Comparison of ENCODE assay signal across 8 mouse cellular contexts in the genomic region with DNA sequence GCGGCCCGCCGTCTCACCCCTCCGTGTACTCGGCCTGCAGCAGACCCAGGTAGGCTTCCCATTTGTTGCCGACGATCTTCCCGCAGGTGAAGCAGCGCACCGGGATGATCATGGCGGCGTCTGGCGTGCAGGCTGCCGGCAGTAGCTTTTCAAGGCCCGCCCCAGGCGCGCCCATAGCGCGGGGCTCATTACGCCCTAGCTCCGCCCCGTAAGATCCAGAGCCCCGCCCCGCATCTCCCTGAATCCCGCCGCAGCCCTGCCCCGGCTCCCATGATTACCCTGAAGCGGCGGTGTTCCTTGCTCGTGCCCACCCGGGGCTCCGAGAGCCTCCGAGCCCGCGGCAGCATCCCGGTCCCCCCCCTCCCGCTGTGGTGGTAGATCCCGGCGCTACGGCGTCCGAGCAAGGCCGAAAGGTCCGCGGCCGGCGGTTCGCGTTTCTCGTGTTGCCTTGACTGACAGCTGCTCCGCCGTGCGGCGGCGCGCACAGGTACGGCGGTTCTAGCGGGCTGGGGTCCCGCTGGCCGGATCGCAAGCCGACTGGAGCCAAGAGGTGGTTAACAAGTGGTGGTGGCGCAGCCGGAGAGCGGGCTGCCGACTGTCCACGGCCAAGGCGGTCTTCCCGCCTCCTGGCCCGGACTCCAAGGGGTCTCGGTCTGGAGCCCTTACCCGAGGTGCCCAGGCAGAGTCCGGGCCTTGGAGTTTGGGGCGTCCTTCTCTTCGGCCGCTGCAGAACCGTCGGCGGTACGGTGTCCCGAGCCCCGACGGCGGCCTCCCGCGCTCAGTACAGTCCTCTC. TPM values are rescaled to one million over a fixed set of nuclear protein-coding genes. Genes with fewer than 3 reads are reported as not detected.
DNase-seq lines count a peak whose midpoint lies in the region; ATAC-seq and TF ChIP-seq lines count a peak whose summit lies in the region.

A gene (minus strand): TSS at position 122 of the 794 bp plus-strand sequence.
A gene (plus strand): TSS at position 230 of the 794 bp plus-strand sequence.

- H3K27me3 ChIP-seq in hindbrain, embryonic 13.5 days = peaks cover 30% of the 10 kb centered on the region

- under 1% methylated on average over 85 of the region's 87 CpGs for WGBS in hindbrain, embryonic 13.5 days

- H3K27ac ChIP-seq in hindbrain, embryonic 13.5 days = peak within 1 kb of the TSS; percentile 88
- peak within 1 kb of the TSS; percentile 94 for H3K27ac ChIP-seq in left cerebral cortex, adult 2 months

- intact Hi-C loops in left cerebral cortex, adult 2 months (cut with DNase I) = no loop called here

- peaks cover 25% of the 10 kb centered on the region for H3K36me3 ChIP-seq in hindbrain, embryonic 13.5 days

- no peaks in the 10 kb centered on the region for H3K9me3 ChIP-seq in hindbrain, embryonic 13.5 days

- H3K4me3 ChIP-seq in hindbrain, embryonic 13.5 days = peak within 1 kb of the TSS; percentile 63
- H3K4me3 ChIP-seq in left cerebral cortex, adult 2 months = peak within 1 kb of the TSS; percentile 72

- peak; percentile 83 for DNase-seq in T-cell, adult 2 months (ENCODE audit: low spot score)
- DNase-seq in cerebellum, postnatal 10 days = peak; percentile 93 to 94
- peak; percentile 73 to 74 for DNase-seq in frontal cortex, postnatal 25 days (ENCODE audit: low spot score in 2 of 2)
- peak; percentile 80 to 84 for DNase-seq in left cerebral cortex, adult 2 months (ENCODE audit: extremely low spot score in 1 of 2, low spot score in 2 of 2)
- peak; percentile 84 for DNase-seq in right cerebral cortex, adult 18-20 months
- peak; percentile 82 for DNase-seq in urinary bladder, postnatal 25 days (ENCODE audit: low spot score)

- no peak; the same call in 1 of the 2 replicates for TF ChIP-seq CTCF in left cerebral cortex, adult 2 months (IDR thresholded peaks at IDR 0.05)

- peak; percentile 83 for ATAC-seq in hindbrain, embryonic 13.5 days (ENCODE audit: low FRiP score)
- ATAC-seq in megakaryocyte, adult 5-6 weeks (ENCODE audit: poor library complexity, severe bottlenecking) = peak; percentile 80

- peaks cover 43% of the 10 kb centered on the region for H3K4me1 ChIP-seq in hindbrain, embryonic 13.5 days (replicated peaks)

- H3K4me2 ChIP-seq in hindbrain, embryonic 13.5 days = peak within 1 kb of the TSS; percentile 85

- peak within 1 kb of the TSS; percentile 84 for H3K9ac ChIP-seq in hindbrain, embryonic 13.5 days

RNA-seq across cellular contexts. Expression of the first gene that starts in this region (rescaled TPM):
- 86.5 and 88.1 TPM in 2 replicates for polyA plus RNA-seq in hindbrain, embryonic 13.5 days (2015; fragmentation: Nextera tagmentation; extraction: Ambion mirVana)
- total RNA-seq in left cerebral cortex, adult 2 months (2021) = 10 to 100 TPM; 38.4 to 42.3 TPM
- total RNA-seq in megakaryocyte, adult 5-6 weeks (2015) = 16.6 and 24.0 TPM in 2 replicates
- 17.9 and 27.6 TPM in 2 replicates for total RNA-seq in megakaryocyte, adult 5-6 weeks (2017)

RNA-seq across cellular contexts. Expression of the second gene that starts in this region (rescaled TPM):
- 34.1 and 35.5 TPM in 2 replicates for polyA plus RNA-seq in hindbrain, embryonic 13.5 days (2015; fragmentation: Nextera tagmentation; extraction: Ambion mirVana)
- total RNA-seq in left cerebral cortex, adult 2 months (2021) = 10 to 100 TPM; 13.7 to 14.4 TPM
- total RNA-seq in megakaryocyte, adult 5-6 weeks (2015) = 1.4 and 1.5 TPM in 2 replicates
- total RNA-seq in megakaryocyte, adult 5-6 weeks (2017) = 1.9 and 3.3 TPM in 2 replicates

Comparison
In these comparisons a context has a peak if more than half of its experiments do, and no peak if none do; other contexts are left out.
1. Peak in every context shown above with its lines: DNase-seq, ATAC-seq, H3K4me3 ChIP-seq and H3K27ac ChIP-seq.